Mouse (Mus musculus): ENCODE results near the gene Ppp1r3c. TPM values are rescaled to one million over a fixed set of nuclear protein-coding genes. Genes with fewer than 3 reads are reported as not detected.
"Not testable (repeated sequence)": the region's sequence is repeated elsewhere in the genome, so short reads cannot be mapped to it uniquely, and the experiment has no call there.

The Ppp1r3c gene
- 10 to 100 TPM; 37.8 to 43.0 TPM for total RNA-seq (2021)
- long read RNA-seq, transcript Ppp1r3c-201 (2 exons, 2,725 nt): major isoform, 17 of 27 reads
- long read RNA-seq, partial matches to known transcripts: 0 of 27 reads
- long read RNA-seq, other reads (novel, unspliced or antisense): 10 of 27 reads

- peak; percentile 82 to 85 for DNase-seq (ENCODE audit: low spot score in 2 of 2)
These were observed at the start of gene Ppp1r3c for GRCm38 (mm10) chr19:36736537-36736936. Gene Ppp1r3c, minus strand, starts transcription at chr19:36736653.

- no peak for DNase-seq (ENCODE audit: low spot score in 2 of 2)
These were observed 46.7 kb upstream of the Ppp1r3c start for GRCm38 (mm10) chr19:36783179-36783578.

- DNase-seq (ENCODE audit: low spot score in 2 of 2): no peak
These were observed 46.1 kb upstream of the Ppp1r3c start for GRCm38 (mm10) chr19:36782591-36782990.

- no peak for DNase-seq (ENCODE audit: low spot score in 2 of 2)
These were observed 45.5 kb upstream of the Ppp1r3c start for GRCm38 (mm10) chr19:36781996-36782395.

- DNase-seq (ENCODE audit: low spot score in 2 of 2): no peak
These were observed 43.9 kb upstream of the Ppp1r3c start for GRCm38 (mm10) chr19:36780375-36780774.

GRCm38 (mm10) chr19:36779765-36780164, 43.3 kb upstream of the Ppp1r3c start:
- no peak for DNase-seq (ENCODE audit: low spot score in 2 of 2)

GRCm38 (mm10) chr19:36775531-36775930, 39.1 kb upstream of the Ppp1r3c start:
- DNase-seq (ENCODE audit: low spot score in 2 of 2): no peak

- DNase-seq (ENCODE audit: low spot score in 2 of 2): no peak
These were observed 37.4 kb upstream of the Ppp1r3c start for GRCm38 (mm10) chr19:36773716-36774459.

- no peak for DNase-seq (ENCODE audit: low spot score in 2 of 2)
These were observed 31.6 kb upstream of the Ppp1r3c start for GRCm38 (mm10) chr19:36768084-36768483.

- no peak for DNase-seq (ENCODE audit: low spot score in 2 of 2)
These were observed 28.0 kb upstream of the Ppp1r3c start for GRCm38 (mm10) chr19:36764451-36764850.

GRCm38 (mm10) chr19:36748996-36749395, 12.5 kb upstream of the Ppp1r3c start:
- DNase-seq (ENCODE audit: low spot score in 2 of 2): no peak

GRCm38 (mm10) chr19:36742331-36742730, 5.9 kb upstream of the Ppp1r3c start:
- no peak for DNase-seq (ENCODE audit: low spot score in 2 of 2)

- peak in 1 of 2 experiments; percentile 61 for DNase-seq (ENCODE audit: low spot score in 2 of 2)
These were observed 3.2 kb upstream of the Ppp1r3c start for GRCm38 (mm10) chr19:36739566-36740211.

- DNase-seq (ENCODE audit: low spot score in 2 of 2): no peak
These were observed 1.6 kb upstream of the Ppp1r3c start for GRCm38 (mm10) chr19:36738009-36738408.

GRCm38 (mm10) chr19:36737087-36737486, 634 bp upstream of the Ppp1r3c start:
- no peak for DNase-seq (ENCODE audit: low spot score in 2 of 2)

- no peak for DNase-seq (ENCODE audit: low spot score in 2 of 2)
These were observed 2.0 kb downstream of the Ppp1r3c start for GRCm38 (mm10) chr19:36734308-36735038.

- no peak for DNase-seq (ENCODE audit: low spot score in 2 of 2)
These were observed 3.1 kb downstream of the Ppp1r3c start for GRCm38 (mm10) chr19:36733191-36733943.

- no peak for DNase-seq (ENCODE audit: low spot score in 2 of 2)
These were observed 5.1 kb downstream of the Ppp1r3c start for GRCm38 (mm10) chr19:36731310-36731709.

GRCm38 (mm10) chr19:36730414-36730813, 6.0 kb downstream of the Ppp1r3c start:
- not testable (repeated sequence) for DNase-seq (ENCODE audit: low spot score in 2 of 2)

GRCm38 (mm10) chr19:36728741-36729460, 7.6 kb downstream of the Ppp1r3c start:
- no peak for DNase-seq (ENCODE audit: low spot score in 2 of 2)

Data from layer of hippocampus, postnatal 10 days (tissue).